Mouse (Mus musculus) T-helper 2 cell (primary cell): ENCODE data around the gene Med7.

Source experiments
- in situ Hi-C: fragments of 300-600 bp; cut with MboI, MseI; formaldehyde crosslinking; loops from one replicate; pipeline ENCODE4 v1.15.1; 2025; ENCODE audit warnings: high pct_unique_total_duplicates

Gene Med7

GRCm38 (mm10) chr11:46436760-46437458, at the start of gene Med7:
Med7 (plus strand) TSS chr11:46436925.
- in situ Hi-C loops: no loop called here

GRCm38 (mm10) chr11:46387061-46387460, 49.7 kb upstream of the Med7 start:
- in situ Hi-C loops: loop anchor here (5.0 kb wide), 1 partner anchor 80 kb away; no protein-coding TSS in a partner anchor

- in situ Hi-C loops: loop anchor here (5.0 kb wide), 1 partner anchor 81 kb away; no protein-coding TSS in a partner anchor
Observed at GRCm38 (mm10) chr11:46388438-46388837, 48.3 kb upstream of the Med7 start.

- in situ Hi-C loops: loop anchor here (5.0 kb wide), 1 partner anchor 82 kb away; no protein-coding TSS in a partner anchor
Observed at GRCm38 (mm10) chr11:46389336-46390117, 47.2 kb upstream of the Med7 start, which contains the start of gene Itk. Itk (minus strand) TSS chr11:46389515.

- in situ Hi-C loops: no loop called here
Observed at GRCm38 (mm10) chr11:46390621-46391020, 46.1 kb upstream of the Med7 start.

- in situ Hi-C loops: no loop called here
Observed at GRCm38 (mm10) chr11:46392890-46393289, 43.8 kb upstream of the Med7 start.

GRCm38 (mm10) chr11:46393413-46393812, 43.3 kb upstream of the Med7 start:
- in situ Hi-C loops: no loop called here

GRCm38 (mm10) chr11:46395088-46395487, 41.6 kb upstream of the Med7 start:
- in situ Hi-C loops: loop anchor here (5.0 kb wide), 1 partner anchor 37 kb away; no protein-coding TSS in a partner anchor

- in situ Hi-C loops: loop anchor here (5.0 kb wide), 1 partner anchor 37 kb away; no protein-coding TSS in a partner anchor
Observed at GRCm38 (mm10) chr11:46395698-46396097, 41.0 kb upstream of the Med7 start.

GRCm38 (mm10) chr11:46396167-46396859, 40.4 kb upstream of the Med7 start, which contains the start of gene Fam71b:
Fam71b (plus strand) TSS chr11:46396559.
- in situ Hi-C loops: loop anchor here (5.0 kb wide), 1 partner anchor 36 kb away; no protein-coding TSS in a partner anchor

- in situ Hi-C loops: loop anchor here (5.0 kb wide), 1 partner anchor 35 kb away; no protein-coding TSS in a partner anchor
Observed at GRCm38 (mm10) chr11:46396860-46397179, 39.9 kb upstream of the Med7 start.

GRCm38 (mm10) chr11:46397900-46398299, 38.8 kb upstream of the Med7 start:
- in situ Hi-C loops: loop anchor here (5.0 kb wide), 1 partner anchor 34 kb away; no protein-coding TSS in a partner anchor

- in situ Hi-C loops: loop anchor here (5.0 kb wide), 1 partner anchor 34 kb away; no protein-coding TSS in a partner anchor
Observed at GRCm38 (mm10) chr11:46398473-46398872, 38.3 kb upstream of the Med7 start.

- in situ Hi-C loops: loop anchor here (5.0 kb wide), 1 partner anchor 33 kb away; no protein-coding TSS in a partner anchor
Observed at GRCm38 (mm10) chr11:46398933-46399383, 37.8 kb upstream of the Med7 start.

GRCm38 (mm10) chr11:46401555-46401954, 35.2 kb upstream of the Med7 start:
- in situ Hi-C loops: no loop called here

- in situ Hi-C loops: no loop called here
Observed at GRCm38 (mm10) chr11:46404986-46405385, 31.7 kb upstream of the Med7 start.

- in situ Hi-C loops: no loop called here
Observed at GRCm38 (mm10) chr11:46406721-46407120, 30.0 kb upstream of the Med7 start.

- in situ Hi-C loops: no loop called here
Observed at GRCm38 (mm10) chr11:46410018-46410563, 26.6 kb upstream of the Med7 start.

- in situ Hi-C loops: no loop called here
Observed at GRCm38 (mm10) chr11:46418438-46418837, 18.3 kb upstream of the Med7 start.

GRCm38 (mm10) chr11:46418860-46419259, 17.9 kb upstream of the Med7 start:
- in situ Hi-C loops: no loop called here
